Mouse (Mus musculus): Measurements from ENCODE around the gene Ninj2.

- TF ChIP-seq CTCF (conservative IDR thresholded peaks at IDR 0.05; ENCODE audit: low read length) (peak; percentile 86), NANOG (IDR thresholded peaks at IDR 0.05; ENCODE audit: borderline replicate concordance, low read length) (no peak), POU5F1 (IDR thresholded peaks at IDR 0.05; ENCODE audit: borderline replicate concordance, low read length) (no peak)
Measured at GRCm38 (mm10) chr6:120197964-120198363, 104.8 kb downstream of the Ninj2 start.

Measured in E14TG2a.4 (cell line).